Comparison of ENCODE assay signal across 8 mouse cellular contexts in the genomic region with DNA sequence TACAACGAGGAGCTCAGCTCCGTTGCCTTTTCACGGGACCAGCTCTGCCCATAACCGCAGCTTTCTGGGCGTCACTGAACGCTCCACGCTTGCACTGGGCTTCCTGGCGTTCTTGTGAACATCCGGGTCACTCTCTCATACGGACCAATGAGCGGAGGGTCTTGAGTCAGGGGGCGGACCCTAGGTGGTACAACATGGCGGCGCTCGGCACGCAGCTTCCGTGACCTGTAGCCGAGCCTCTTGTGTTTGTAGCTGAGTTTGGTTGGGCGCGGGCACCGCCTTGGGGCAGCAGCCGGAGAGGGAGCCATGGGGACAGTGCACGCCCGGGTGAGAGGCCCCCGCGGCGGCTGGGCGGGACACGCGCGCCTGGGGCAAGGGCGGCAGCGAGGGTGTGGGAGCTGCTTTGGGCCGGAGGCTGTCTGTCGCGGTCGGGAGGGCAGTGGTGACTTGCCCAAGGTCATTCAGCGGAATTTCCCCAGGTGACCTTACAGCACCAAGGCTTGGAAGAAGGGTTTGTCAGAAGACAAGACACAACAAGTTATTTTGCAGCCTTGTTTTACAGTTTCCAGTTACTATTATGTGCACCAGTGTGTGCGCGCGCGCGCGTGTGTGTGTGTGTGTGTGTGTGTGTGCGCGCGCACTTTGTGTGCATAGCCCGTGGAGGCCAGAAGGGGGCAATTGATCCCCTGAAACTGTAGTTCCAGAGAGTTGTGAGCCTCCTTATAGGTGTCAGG. TPM values are rescaled to one million over a fixed set of nuclear protein-coding genes. Genes with fewer than 3 reads are reported as not detected.
DNase-seq lines count a peak whose midpoint lies in the region; ATAC-seq lines count a peak whose summit lies in the region.

A gene (plus strand): TSS at position 184 of the 734 bp plus-strand sequence.

- no peaks in the 10 kb centered on the region for H3K9me3 ChIP-seq in lung, embryonic 16.5 days (ENCODE audit: control insufficient read depth, low read length)

- no peaks in the 10 kb centered on the region for H3K27me3 ChIP-seq in lung, embryonic 16.5 days (ENCODE audit: control insufficient read depth, insufficient read depth, low read depth, low read length)

- peaks cover 11% of the 10 kb centered on the region for H3K36me3 ChIP-seq in lung, embryonic 16.5 days (ENCODE audit: control insufficient read depth, insufficient read depth, low read length)

- peak within 1 kb of the TSS; percentile 93 for H3K27ac ChIP-seq in lung, embryonic 16.5 days (ENCODE audit: low read length)

- H3K4me3 ChIP-seq in lung, embryonic 16.5 days (ENCODE audit: low read length): peak within 1 kb of the TSS; percentile 90

- ATAC-seq in hematopoietic stem cell, adult 5-6 weeks (replicated peaks in 1 of 2; ENCODE audit: insufficient read depth in 1 of 2, low FRiP score in 2 of 2, low TSS enrichment in 1 of 2, low read depth in 1 of 2, poor library complexity in 2 of 2, severe bottlenecking in 2 of 2): peak; percentile 98 to 99
- peak; percentile 100 for ATAC-seq in lung, embryonic 16.5 days (ENCODE audit: low read depth)

- H3K4me2 ChIP-seq in lung, embryonic 16.5 days (ENCODE audit: low read depth, low read length): peak within 1 kb of the TSS; percentile 80

- WGBS in lung, embryonic 16.5 days: 2% methylated on average over 48 of the region's 48 CpGs

- peak; percentile 93 for DNase-seq in MEL-GATA-1-ER (ENCODE audit: extremely low read depth, low read depth)
- peak; percentile 89 for DNase-seq in cerebellum, adult 8-10 months
- DNase-seq in forelimb bud, embryonic 11.5 days (ENCODE audit: low read depth, low spot score): peak; percentile 95
- DNase-seq in layer of hippocampus, adult 9-10 months (ENCODE audit: low spot score): peak; percentile 86
- DNase-seq in ovary, postnatal 10 days (ENCODE audit: low spot score): peak; percentile 69
- peak; percentile 85 to 86 for DNase-seq in thymus, postnatal 10 days (ENCODE audit: low spot score in 2 of 2)

- peak within 1 kb of the TSS; percentile 92 for H3K9ac ChIP-seq in lung, embryonic 16.5 days (ENCODE audit: low read length)

- H3K4me1 ChIP-seq in lung, embryonic 16.5 days (replicated peaks; ENCODE audit: control insufficient read depth, insufficient read depth, low read length): peaks cover 6% of the 10 kb centered on the region; the same call in 1 of the 2 replicates

RNA-seq across cellular contexts. Expression of the gene that starts here (rescaled TPM):
- total RNA-seq in hematopoietic stem cell, adult 5-6 weeks (2017): 18.6 and 32.5 TPM in 2 replicates
- polyA plus RNA-seq in lung, embryonic 16.5 days (2015; fragmentation: Nextera tagmentation; extraction: Ambion mirVana): 98.8 and 105 TPM in 2 replicates

Comparison
In these comparisons a context has a peak if more than half of its experiments do, and no peak if none do; other contexts are left out.
1. Peak in every context shown above with its lines: DNase-seq, ATAC-seq, H3K4me3 ChIP-seq and H3K27ac ChIP-seq.